ENCODE assay signal across 9 mouse cellular contexts in the genomic region with DNA sequence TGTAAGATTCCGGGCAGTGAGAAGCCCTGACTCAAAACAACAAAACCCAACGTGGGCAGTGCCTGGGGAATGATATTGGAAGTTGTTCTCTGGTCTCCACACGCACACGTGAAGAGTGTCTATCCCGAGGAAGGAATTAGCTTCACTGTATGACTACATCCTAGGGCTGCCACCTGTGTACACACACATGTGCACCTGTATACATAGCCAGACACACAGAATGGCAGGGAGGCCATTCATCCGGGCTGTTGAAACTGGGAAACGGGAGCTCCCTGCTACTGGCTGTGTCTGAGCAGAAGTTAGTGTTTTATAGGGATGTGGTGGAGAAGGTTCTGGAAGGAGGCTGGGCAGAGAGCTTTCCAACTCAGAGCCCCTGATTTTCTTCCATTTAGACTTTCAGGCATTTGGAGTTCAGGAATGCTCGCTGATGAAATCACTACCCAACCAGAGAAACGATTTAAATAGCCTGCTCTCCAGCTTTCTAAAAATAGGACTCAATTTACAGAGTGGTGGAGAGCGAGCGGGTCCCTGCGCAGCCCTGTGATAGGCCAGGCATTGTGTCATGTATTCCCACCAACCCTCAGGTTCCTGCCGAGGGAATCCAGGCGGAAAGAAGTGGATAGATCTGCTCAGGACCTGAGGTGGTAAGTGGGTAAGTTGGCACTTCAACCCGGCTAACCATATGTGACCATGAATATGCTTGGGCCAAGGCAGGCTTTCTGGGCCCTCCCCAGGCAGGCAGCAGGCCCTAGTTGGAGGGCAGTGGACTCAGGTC. TPM values are rescaled to one million over a fixed set of nuclear protein-coding genes. Genes with fewer than 3 reads are reported as not detected.
DNase-seq lines count a peak whose midpoint lies in the region; ATAC-seq and TF ChIP-seq lines count a peak whose summit lies in the region.
"Had no signal": no experiment of that assay in that cellular context is flagged by ENCODE, and none has a peak within 500 bp of the region (broad histone marks: within the 10 kb centered on the region; RNA-seq: fewer than 3 reads in every experiment).

No protein-coding gene starts in this region.

- H3K4me2 ChIP-seq in hindbrain, embryonic 15.5 days: no peak overlapping the region
- no peak overlapping the region for H3K4me2 ChIP-seq in hindbrain, embryonic 14.5 days (replicated peaks)
- H3K4me2 ChIP-seq in liver, postnatal 0 days (ENCODE audit: low read depth, low read length): no peak overlapping the region
- H3K4me2 ChIP-seq: neural tube, embryonic 13.5 days had no signal

- H3K9ac ChIP-seq in hindbrain, embryonic 15.5 days: no peak overlapping the region
- no peak overlapping the region for H3K9ac ChIP-seq in hindbrain, embryonic 14.5 days
- H3K9ac ChIP-seq in liver, postnatal 0 days (replicated peaks): no peak overlapping the region
- H3K9ac ChIP-seq: neural tube, embryonic 13.5 days had no signal

- TF ChIP-seq CTCF in liver, postnatal 0 days (IDR thresholded peaks at IDR 0.05; ENCODE audit: low read depth): no peak

- ATAC-seq in hindbrain, embryonic 15.5 days (ENCODE audit: low FRiP score, low read depth): no peak
- no peak for ATAC-seq in hindbrain, embryonic 14.5 days (ENCODE audit: low FRiP score)
- ATAC-seq in liver, postnatal 0 days: no peak

- no peaks in the 10 kb centered on the region for H3K36me3 ChIP-seq in hindbrain, embryonic 15.5 days
- no peaks in the 10 kb centered on the region for H3K36me3 ChIP-seq in hindbrain, embryonic 14.5 days (replicated peaks; ENCODE audit: control insufficient read depth, insufficient read depth)
- no peaks in the 10 kb centered on the region for H3K36me3 ChIP-seq in liver, postnatal 0 days (replicated peaks; ENCODE audit: insufficient read depth, low read length)
- H3K36me3 ChIP-seq: neural tube, embryonic 13.5 days had no signal

- no peaks in the 10 kb centered on the region for H3K27me3 ChIP-seq in hindbrain, embryonic 15.5 days
- no peaks in the 10 kb centered on the region for H3K27me3 ChIP-seq in hindbrain, embryonic 14.5 days (ENCODE audit: control insufficient read depth, insufficient read depth, low read length)
- no peaks in the 10 kb centered on the region for H3K27me3 ChIP-seq in liver, postnatal 0 days (ENCODE audit: insufficient read depth, low read length)
- H3K27me3 ChIP-seq: neural tube, embryonic 13.5 days had no signal

- no peaks in the 10 kb centered on the region for H3K9me3 ChIP-seq in hindbrain, embryonic 15.5 days
- H3K9me3 ChIP-seq in hindbrain, embryonic 14.5 days (ENCODE audit: control insufficient read depth, low read length): no peaks in the 10 kb centered on the region
- no peaks in the 10 kb centered on the region for H3K9me3 ChIP-seq in liver, postnatal 0 days (ENCODE audit: low read length)

- no peaks in the 10 kb centered on the region for H3K4me1 ChIP-seq in hindbrain, embryonic 15.5 days (replicated peaks)
- H3K4me1 ChIP-seq in hindbrain, embryonic 14.5 days (replicated peaks; ENCODE audit: control insufficient read depth, insufficient read depth, low read length): no peaks in the 10 kb centered on the region
- H3K4me1 ChIP-seq in liver, postnatal 0 days (ENCODE audit: insufficient read depth): no peaks in the 10 kb centered on the region

- TF ChIP-seq EP300 in liver, postnatal 0 days (IDR thresholded peaks at IDR 0.05; ENCODE audit: low read depth): no peak

- no peak for DNase-seq in hindbrain, embryonic 14.5 days (ENCODE audit: low spot score)
- DNase-seq in cerebellum, adult 11-12 months: peak; percentile 83
- peak; percentile 58 for DNase-seq in heart, postnatal 4 days
- DNase-seq in lung, postnatal 25 days (ENCODE audit: low spot score): peak; percentile 12
- DNase-seq in thymus, postnatal 10 days (ENCODE audit: low spot score in 2 of 2): no peak
- DNase-seq in liver, postnatal 0 days: no peak
- DNase-seq in thymus, adult 18-20 months: no peak

- WGBS in hindbrain, embryonic 15.5 days: 79% methylated on average over 15 of the region's 15 CpGs
- 88% methylated on average over 15 of the region's 15 CpGs for WGBS in hindbrain, embryonic 14.5 days
- WGBS in liver, postnatal 0 days (ENCODE audit: insufficient replicate concordance): 74% methylated on average over 15 of the region's 15 CpGs

- peak overlapping the region; percentile 56; the same call in 1 of the 2 replicates for H3K27ac ChIP-seq in hindbrain, embryonic 15.5 days (replicated peaks)
- H3K27ac ChIP-seq in hindbrain, embryonic 14.5 days: no peak overlapping the region
- H3K27ac ChIP-seq in liver, postnatal 0 days (ENCODE audit: low read depth): no peak overlapping the region
- H3K27ac ChIP-seq: neural tube, embryonic 13.5 days had no signal

- no peak overlapping the region for H3K4me3 ChIP-seq in hindbrain, embryonic 15.5 days
- H3K4me3 ChIP-seq in hindbrain, embryonic 14.5 days (replicated peaks; ENCODE audit: low read length): no peak overlapping the region
- H3K4me3 ChIP-seq in liver, postnatal 0 days (ENCODE audit: low read depth, low read length): no peak overlapping the region
- H3K4me3 ChIP-seq: neural tube, embryonic 13.5 days had no signal

RNA-seq across cellular contexts. Expression of gene Meox1, which starts 52.0 kb away (rescaled TPM):
- 0.50 and 0.51 TPM in 2 replicates for polyA plus RNA-seq in hindbrain, embryonic 15.5 days (2015; fragmentation: Nextera tagmentation; extraction: Ambion mirVana)
- polyA plus RNA-seq in hindbrain, embryonic 14.5 days (2014; fragmentation: Nextera tagmentation; extraction: Ambion mirVana): 0.63 and 0.90 TPM in 2 replicates
- total RNA-seq in heart, postnatal 4 days (2021): 10 to 100 TPM; 17.3 to 19.1 TPM
- 0.05 and 0.11 TPM in 2 replicates for polyA plus RNA-seq in liver, postnatal 0 days (2015; fragmentation: Nextera tagmentation; extraction: Ambion mirVana)

RNA-seq across cellular contexts. Expression of gene Etv4, which starts 57.0 kb away (rescaled TPM):
- 14.4 and 21.3 TPM in 2 replicates for polyA plus RNA-seq in hindbrain, embryonic 15.5 days (2015; fragmentation: Nextera tagmentation; extraction: Ambion mirVana)
- 12.2 and 12.6 TPM in 2 replicates for polyA plus RNA-seq in hindbrain, embryonic 14.5 days (2014; fragmentation: Nextera tagmentation; extraction: Ambion mirVana)
- 1 to 10 TPM; 6.6 to 6.8 TPM for total RNA-seq in heart, postnatal 4 days (2021)
- polyA plus RNA-seq in liver, postnatal 0 days (2015; fragmentation: Nextera tagmentation; extraction: Ambion mirVana): 0.15 and 0.39 TPM in 2 replicates

Comparison
In these comparisons a context has a peak if more than half of its experiments do, and no peak if none do; other contexts are left out.
1. DNase-seq: peak in cerebellum, adult 11-12 months (single experiment), heart, postnatal 4 days (single experiment) and lung, postnatal 25 days (single experiment); none in hindbrain, embryonic 14.5 days (single experiment), thymus, postnatal 10 days (0 of 2), liver, postnatal 0 days (single experiment) and thymus, adult 18-20 months (0 of 2).